Mouse (Mus musculus) olfactory bulb, adult 2 months (tissue): ENCODE data around the gene Glb1.

Source experiments
- CTCF ChIP-seq: fragments of 200-500 bp; IDR thresholded peaks from 2 replicates; pipeline ENCODE4 v1.5.1; 2012; ENCODE audit warnings: low read depth, mild to moderate bottlenecking, low read length, moderate library complexity; ENCODE audit not compliant: insufficient read depth
- POLR2A ChIP-seq: fragments of 200-500 bp; IDR thresholded peaks from 2 replicates; pipeline ENCODE4 v1.6.1; 2012; ENCODE audit warnings: mild to moderate bottlenecking, low read depth, low read length, moderate library complexity; ENCODE audit not compliant: insufficient read depth

DNA sequence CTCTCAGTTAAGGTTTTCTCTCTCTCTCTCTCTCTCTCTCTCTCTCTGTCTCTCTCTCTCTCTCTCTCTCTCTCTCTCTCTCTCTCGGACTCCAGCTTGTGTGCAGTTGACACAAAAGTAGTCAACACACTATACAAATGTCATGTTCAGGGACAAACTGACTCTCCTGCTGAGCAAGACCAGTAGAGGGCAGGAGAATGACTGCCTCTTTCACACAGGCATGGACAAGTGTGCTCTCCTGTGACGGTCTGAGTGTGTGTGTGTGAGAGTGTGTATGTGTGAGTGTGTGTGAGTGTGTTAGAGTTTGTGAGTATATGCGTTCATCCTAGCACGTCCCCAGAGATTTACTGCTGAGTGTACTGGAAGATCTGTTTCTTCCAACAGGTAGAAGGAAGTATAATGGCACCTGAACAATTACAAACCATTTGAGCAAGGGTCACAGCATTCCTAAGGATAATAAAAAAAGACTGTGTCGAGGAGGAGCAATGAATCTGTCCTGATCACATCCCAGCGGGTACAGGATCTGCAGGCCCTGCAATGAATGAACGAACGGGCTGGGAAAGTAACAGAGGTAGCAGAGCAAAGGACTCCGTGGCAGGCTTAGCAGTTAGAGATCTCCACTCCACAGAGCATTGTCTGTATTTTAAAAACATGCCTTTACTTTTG, 118.1 kb downstream of the Glb1 start:
- no peak for TF ChIP-seq CTCF
- no peak for TF ChIP-seq POLR2A
